Mouse (Mus musculus): Measurements from ENCODE around the gene Klhdc3. TPM values are rescaled to one million over a fixed set of nuclear protein-coding genes. Genes with fewer than 3 reads are reported as not detected.
A peak's percentile ranks its signal among the peaks of the same experiment; 100 is the strongest.

Klhdc3 gene
- total and polyA plus RNA-seq, 2 experiments from 2014 or later: 117 to 175 TPM

GRCm38 (mm10) chr17:46678416-46678815, 2.3 kb downstream of the Klhdc3 start, which contains the start of gene Mea1:
TSS of gene Mea1 (plus strand) at chr17:46678793.
- no peak for ATAC-seq (ENCODE audit: insufficient read depth, low read depth)
- peak within 1 kb of the TSS; percentile 95 for H3K4me2 ChIP-seq (ENCODE audit: low read depth, low read length)
- no peaks in the 10 kb centered on the region for H3K9me3 ChIP-seq (replicated peaks; ENCODE audit: control insufficient read depth, low read length)
- no peaks in the 10 kb centered on the region for H3K27me3 ChIP-seq (ENCODE audit: control insufficient read depth, insufficient read depth, low read length)
- H3K9ac ChIP-seq (replicated peaks; ENCODE audit: low read depth, low read length): peak within 1 kb of the TSS; percentile 69
- DNase-seq (ENCODE audit: low spot score): no peak
- H3K36me3 ChIP-seq (replicated peaks; ENCODE audit: control insufficient read depth, insufficient read depth, low read length): peaks cover 35% of the 10 kb centered on the region
- H3K27ac ChIP-seq (ENCODE audit: low read depth): peak within 1 kb of the TSS; percentile 87
- peaks cover 20% of the 10 kb centered on the region for H3K4me1 ChIP-seq (ENCODE audit: control insufficient read depth, insufficient read depth)
- WGBS: 67% methylated on average over 8 of the region's 9 CpGs
- TF ChIP-seq CTCF (IDR thresholded peaks at IDR 0.05; ENCODE audit: low read depth) (no peak), EP300 (IDR thresholded peaks at IDR 0.05; ENCODE audit: low read depth) (no peak)
- peak within 1 kb of the TSS; percentile 92 for H3K4me3 ChIP-seq (ENCODE audit: low read depth, low read length)

- ATAC-seq (ENCODE audit: insufficient read depth, low read depth): 0 out of 2 replicates have a peak, but pooled peaks have one; percentile 1
- Histone ChIP-seq H3K27ac (ENCODE audit: low read depth) (peak overlapping the region; percentile 69), H3K9me3 (replicated peaks; ENCODE audit: control insufficient read depth, low read length) (no peaks in the 10 kb centered on the region), H3K4me2 (ENCODE audit: low read depth, low read length) (peak overlapping the region; percentile 84), H3K36me3 (replicated peaks; ENCODE audit: control insufficient read depth, insufficient read depth, low read length) (peaks cover 46% of the 10 kb centered on the region), H3K4me1 (ENCODE audit: control insufficient read depth, insufficient read depth) (peaks cover 26% of the 10 kb centered on the region), H3K9ac (replicated peaks; ENCODE audit: low read depth, low read length) (peak overlapping the region; percentile 69), H3K27me3 (ENCODE audit: control insufficient read depth, insufficient read depth, low read length) (no peaks in the 10 kb centered on the region), H3K4me3 (ENCODE audit: low read depth, low read length) (peak overlapping the region; percentile 79)
- no peak for DNase-seq (ENCODE audit: low spot score)
- WGBS: 23% methylated on average over 15 of the region's 15 CpGs
- no peak for TF ChIP-seq CTCF (IDR thresholded peaks at IDR 0.05; ENCODE audit: low read depth)
- TF ChIP-seq EP300 (IDR thresholded peaks at IDR 0.05; ENCODE audit: low read depth): no peak
Observed at GRCm38 (mm10) chr17:46674530-46675283, 6.0 kb downstream of the Klhdc3 start.

GRCm38 (mm10) chr17:46673850-46674529, 6.7 kb downstream of the Klhdc3 start, which contains the start of gene Rrp36:
TSS of gene Rrp36 (minus strand) at chr17:46674352.
- H3K4me1 ChIP-seq (ENCODE audit: control insufficient read depth, insufficient read depth): peaks cover 19% of the 10 kb centered on the region
- H3K4me2 ChIP-seq (ENCODE audit: low read depth, low read length): peak within 1 kb of the TSS; percentile 84
- peak; percentile 79 for ATAC-seq (ENCODE audit: insufficient read depth, low read depth)
- peak; percentile 95 for DNase-seq (ENCODE audit: low spot score)
- under 1% methylated on average over 43 of the region's 43 CpGs for WGBS
- H3K27ac ChIP-seq (ENCODE audit: low read depth): peak within 1 kb of the TSS; percentile 80
- no peaks in the 10 kb centered on the region for H3K27me3 ChIP-seq (ENCODE audit: control insufficient read depth, insufficient read depth, low read length)
- H3K36me3 ChIP-seq (replicated peaks; ENCODE audit: control insufficient read depth, insufficient read depth, low read length): peaks cover 53% of the 10 kb centered on the region
- no peaks in the 10 kb centered on the region for H3K9me3 ChIP-seq (replicated peaks; ENCODE audit: control insufficient read depth, low read length)
- H3K9ac ChIP-seq (replicated peaks; ENCODE audit: low read depth, low read length): peak within 1 kb of the TSS; percentile 69
- peak within 1 kb of the TSS; percentile 79 for H3K4me3 ChIP-seq (ENCODE audit: low read depth, low read length)
- TF ChIP-seq CTCF (IDR thresholded peaks at IDR 0.05; ENCODE audit: low read depth) (no peak), EP300 (IDR thresholded peaks at IDR 0.05; ENCODE audit: low read depth) (no peak)

DNA sequence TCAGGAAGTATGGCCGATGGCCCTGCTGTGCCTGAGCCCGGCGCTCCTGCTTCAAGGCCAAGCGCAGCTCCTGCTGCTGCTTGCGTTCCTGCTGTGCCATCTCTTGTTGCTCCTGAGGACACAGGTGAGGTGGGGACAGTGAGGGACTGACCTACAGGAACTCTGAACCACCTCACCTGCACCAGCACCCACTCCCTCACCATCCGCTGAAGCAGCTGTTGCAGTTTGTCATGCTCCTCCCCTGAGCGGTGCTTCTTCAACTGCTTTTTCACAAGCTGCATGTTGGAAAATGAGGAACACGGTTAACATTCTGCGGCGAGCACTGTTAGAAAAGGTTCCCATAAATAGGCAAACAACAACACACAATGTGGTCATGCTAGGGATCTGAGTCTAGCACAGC, 10.8 kb downstream of the Klhdc3 start:
- Histone ChIP-seq H3K9ac (replicated peaks; ENCODE audit: low read depth, low read length) (no peak overlapping the region), H3K27me3 (ENCODE audit: control insufficient read depth, insufficient read depth, low read length) (no peaks in the 10 kb centered on the region), H3K9me3 (replicated peaks; ENCODE audit: control insufficient read depth, low read length) (no peaks in the 10 kb centered on the region), H3K4me1 (ENCODE audit: control insufficient read depth, insufficient read depth) (peaks cover 12% of the 10 kb centered on the region), H3K4me2 (ENCODE audit: low read depth, low read length) (no peak overlapping the region), H3K27ac (ENCODE audit: low read depth) (no peak overlapping the region), H3K4me3 (ENCODE audit: low read depth, low read length) (no peak overlapping the region), H3K36me3 (replicated peaks; ENCODE audit: control insufficient read depth, insufficient read depth, low read length) (peaks cover 52% of the 10 kb centered on the region)
- TF ChIP-seq EP300 (IDR thresholded peaks at IDR 0.05; ENCODE audit: low read depth) (no peak), CTCF (IDR thresholded peaks at IDR 0.05; ENCODE audit: low read depth) (no peak)
- no peak for ATAC-seq (ENCODE audit: insufficient read depth, low read depth)
- no peak for DNase-seq (ENCODE audit: low spot score)
- 97% methylated on average over 10 of the region's 10 CpGs for WGBS

DNA sequence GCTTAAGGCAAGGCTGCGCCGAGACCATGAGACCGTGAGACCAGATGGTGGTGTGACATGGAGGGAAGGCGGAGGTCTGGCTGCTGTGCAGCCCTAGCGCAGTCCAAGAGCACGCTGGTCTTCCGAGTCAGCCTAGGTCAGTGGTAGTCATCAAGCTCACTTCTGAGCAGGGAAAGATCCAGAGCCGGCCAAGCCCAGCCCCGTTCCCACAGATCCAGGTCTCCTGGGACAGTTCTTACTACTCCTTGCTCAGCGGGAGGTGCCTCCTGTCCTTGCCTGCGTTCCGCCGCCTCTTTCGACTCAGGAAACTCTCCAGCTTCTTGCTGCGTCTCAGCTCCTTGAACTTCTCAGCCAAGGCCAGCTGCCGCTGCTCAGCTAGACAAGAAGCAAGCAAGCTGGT, 13.0 kb downstream of the Klhdc3 start:
- H3K9me3 ChIP-seq (replicated peaks; ENCODE audit: control insufficient read depth, low read length): no peaks in the 10 kb centered on the region
- no peak for TF ChIP-seq EP300 (IDR thresholded peaks at IDR 0.05; ENCODE audit: low read depth)
- TF ChIP-seq CTCF (IDR thresholded peaks at IDR 0.05; ENCODE audit: low read depth): no peak
- no peak overlapping the region for H3K9ac ChIP-seq (replicated peaks; ENCODE audit: low read depth, low read length)
- ATAC-seq (ENCODE audit: insufficient read depth, low read depth) (0 out of 2 replicates have a peak, but pooled peaks have one; percentile 34), DNase-seq (ENCODE audit: low spot score) (no peak)
- no peak overlapping the region for H3K4me2 ChIP-seq (ENCODE audit: low read depth, low read length)
- H3K36me3 ChIP-seq (replicated peaks; ENCODE audit: control insufficient read depth, insufficient read depth, low read length): peaks cover 74% of the 10 kb centered on the region
- H3K27me3 ChIP-seq (ENCODE audit: control insufficient read depth, insufficient read depth, low read length): no peaks in the 10 kb centered on the region
- no peak overlapping the region for H3K27ac ChIP-seq (ENCODE audit: low read depth)
- no peak overlapping the region for H3K4me3 ChIP-seq (ENCODE audit: low read depth, low read length)
- H3K4me1 ChIP-seq (ENCODE audit: control insufficient read depth, insufficient read depth): no peaks in the 10 kb centered on the region
- WGBS: 81% methylated on average over 16 of the region's 16 CpGs

Data from heart, postnatal 0 days (tissue).